17 mouse cellular contexts compared by ENCODE assay signal in genomic region chr4:105845998-105846989, GRCm38 (mm10). TPM values are rescaled to one million over a fixed set of nuclear protein-coding genes. Genes with fewer than 3 reads are reported as not detected.
"Had no signal": no experiment of that assay in that cellular context is flagged by ENCODE, and none has a peak within 500 bp of the region (broad histone marks: within the 10 kb centered on the region; RNA-seq: fewer than 3 reads in every experiment).

No protein-coding gene starts in this region.

RNA-seq across cellular contexts. Expression of gene Gm12728, which starts 56.6 kb away (rescaled TPM):
- total RNA-seq: layer of hippocampus, adult 18-20 months; layer of hippocampus, postnatal 36 days; left cerebral cortex, adult 8-10 months; left cerebral cortex, postnatal 25 days; liver, adult 2 months; megakaryocyte progenitor cell, adult 5-6 weeks had no signal
- polyA plus RNA-seq: kidney, adult 2 months; kidney, postnatal 0 days; limb, embryonic 11.5 days; liver, adult 2 months; liver, embryonic 15.5 days; lung, adult 2 months; midbrain, embryonic 16.5 days; neural tube, embryonic 14.5 days; small intestine, adult 2 months; testis, adult 2 months; thymus, adult 2 months; urinary bladder, adult 2 months had no signal
